Comparison of ENCODE assay signal across 10 mouse cellular contexts in the genomic region with DNA sequence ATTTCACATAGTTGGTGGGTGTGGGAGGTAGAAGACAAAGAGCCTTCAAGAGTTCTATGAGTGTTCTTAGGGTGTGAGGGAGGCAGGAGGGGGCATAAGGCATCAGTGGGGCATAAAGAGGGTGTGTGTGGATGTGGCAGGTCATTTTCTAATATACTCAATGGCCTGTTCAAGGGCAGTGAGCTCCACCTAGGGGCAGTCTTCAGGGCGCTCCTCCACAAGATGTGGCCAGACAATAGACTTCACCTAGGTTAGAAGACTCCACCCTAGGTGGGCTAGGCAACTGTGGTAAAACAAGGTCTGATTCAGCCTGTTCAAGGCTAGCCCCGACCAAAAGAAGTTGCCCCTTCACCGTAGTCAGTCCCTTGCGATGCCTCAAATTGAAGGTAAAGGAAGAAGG. TPM values are rescaled to one million over a fixed set of nuclear protein-coding genes. Genes with fewer than 3 reads are reported as not detected.
DNase-seq lines count a peak whose midpoint lies in the region; ATAC-seq and TF ChIP-seq lines count a peak whose summit lies in the region.
"Had no signal": no experiment of that assay in that cellular context is flagged by ENCODE, and none has a peak within 500 bp of the region (broad histone marks: within the 10 kb centered on the region; RNA-seq: fewer than 3 reads in every experiment).

No protein-coding gene starts in this region.

- no peak overlapping the region for H3K27ac ChIP-seq in liver, embryonic 12.5 days
- no peak overlapping the region for H3K27ac ChIP-seq in hindbrain, embryonic 15.5 days (replicated peaks)
- no peak overlapping the region for H3K27ac ChIP-seq in midbrain, embryonic 14.5 days (replicated peaks; ENCODE audit: low read depth, low read length)

- no peak for ATAC-seq in liver, embryonic 12.5 days
- ATAC-seq in hindbrain, embryonic 15.5 days (ENCODE audit: low FRiP score, low read depth) = no peak
- ATAC-seq in midbrain, embryonic 14.5 days (ENCODE audit: low FRiP score, low TSS enrichment) = no peak
- no peak for ATAC-seq in monocyte, adult 5-6 weeks (replicated peaks; ENCODE audit: insufficient number of reproducible peaks, low FRiP score, low TSS enrichment, poor library complexity, severe bottlenecking)

- DNase-seq in liver = peak; percentile 26
- peak; percentile 35 for DNase-seq in brain, embryonic 14.5 days (ENCODE audit: low read depth)
- DNase-seq in midbrain, embryonic 14.5 days = peak; percentile 26
- no peak for DNase-seq in ovary, adult 18-20 months (ENCODE audit: low spot score)
- DNase-seq in yolk sac, embryonic 10.5 days (ENCODE audit: low spot score) = no peak

- no peak overlapping the region; the same call in 1 of the 2 replicates for H3K4me2 ChIP-seq in liver, embryonic 12.5 days
- peak overlapping the region; percentile 88 for H3K4me2 ChIP-seq in hindbrain, embryonic 15.5 days
- H3K4me2 ChIP-seq in midbrain, embryonic 14.5 days (ENCODE audit: low read length) = no peak overlapping the region

- no peak overlapping the region for H3K9ac ChIP-seq in liver, embryonic 12.5 days
- no peak overlapping the region for H3K9ac ChIP-seq in hindbrain, embryonic 15.5 days
- no peak overlapping the region for H3K9ac ChIP-seq in midbrain, embryonic 14.5 days (replicated peaks; ENCODE audit: low read length)

- no peak for TF ChIP-seq POLR2A in brain, embryonic 14.5 days (IDR thresholded peaks at IDR 0.05; ENCODE audit: borderline replicate concordance, extremely low read depth, insufficient read depth, insufficient read length, poor library complexity, severe bottlenecking)

- H3K9me3 ChIP-seq in liver, embryonic 12.5 days (replicated peaks) = no peaks in the 10 kb centered on the region
- no peaks in the 10 kb centered on the region for H3K9me3 ChIP-seq in hindbrain, embryonic 15.5 days
- H3K9me3 ChIP-seq in midbrain, embryonic 14.5 days (ENCODE audit: control insufficient read depth, low read length) = no peaks in the 10 kb centered on the region
- H3K9me3 ChIP-seq: embryonic facial prominence, embryonic 12.5 days had no signal

- H3K4me1 ChIP-seq in liver, embryonic 12.5 days = peaks cover 33% of the 10 kb centered on the region
- H3K4me1 ChIP-seq in hindbrain, embryonic 15.5 days (replicated peaks) = peaks cover 23% of the 10 kb centered on the region
- H3K4me1 ChIP-seq in midbrain, embryonic 14.5 days (ENCODE audit: control insufficient read depth, insufficient read depth, low read length) = peaks cover 14% of the 10 kb centered on the region

- H3K36me3 ChIP-seq in liver, embryonic 12.5 days = peaks cover 21% of the 10 kb centered on the region
- H3K36me3 ChIP-seq in hindbrain, embryonic 15.5 days = peaks cover 9% of the 10 kb centered on the region; the same call in 1 of the 2 replicates
- H3K36me3 ChIP-seq in midbrain, embryonic 14.5 days (ENCODE audit: control insufficient read depth, insufficient read depth, low read length) = peaks cover 16% of the 10 kb centered on the region

- WGBS in liver, embryonic 12.5 days (ENCODE audit: insufficient replicate concordance) = 52% methylated on average over 4 of the region's 4 CpGs
- WGBS in hindbrain, embryonic 15.5 days = 57% methylated on average over 4 of the region's 4 CpGs
- WGBS in midbrain, embryonic 14.5 days = 66% methylated on average over 4 of the region's 4 CpGs

- TF ChIP-seq CTCF in brain, embryonic 14.5 days (IDR thresholded peaks at IDR 0.05; ENCODE audit: borderline replicate concordance, extremely low read depth, insufficient read depth, insufficient read length) = peak; percentile 25; the same call in 1 of the 2 replicates

- no peak overlapping the region for H3K4me3 ChIP-seq in liver, embryonic 12.5 days
- no peak overlapping the region for H3K4me3 ChIP-seq in hindbrain, embryonic 15.5 days
- H3K4me3 ChIP-seq in midbrain, embryonic 14.5 days (replicated peaks; ENCODE audit: low read depth, low read length) = no peak overlapping the region

- H3K27me3 ChIP-seq in liver, embryonic 12.5 days (replicated peaks) = no peaks in the 10 kb centered on the region; the same call in 1 of the 2 replicates
- H3K27me3 ChIP-seq in hindbrain, embryonic 15.5 days = no peaks in the 10 kb centered on the region
- H3K27me3 ChIP-seq in midbrain, embryonic 14.5 days (ENCODE audit: control insufficient read depth, insufficient read depth, low read length) = no peaks in the 10 kb centered on the region
- H3K27me3 ChIP-seq: embryonic facial prominence, embryonic 12.5 days had no signal

RNA-seq across cellular contexts. Expression of a gene that starts 1.3 kb away (rescaled TPM):
- polyA plus RNA-seq in liver, embryonic 12.5 days (2016; fragmentation: Nextera tagmentation; extraction: Ambion mirVana) = 34.2 and 36.6 TPM in 2 replicates
- polyA plus RNA-seq in brain, embryonic 14.5 days (2012; rRNA removed) = 75.1 and 103 TPM in 2 replicates
- 61.8 and 64.5 TPM in 2 replicates for polyA plus RNA-seq in hindbrain, embryonic 15.5 days (2015; fragmentation: Nextera tagmentation; extraction: Ambion mirVana)
- 59.5 and 62.1 TPM in 2 replicates for polyA plus RNA-seq in midbrain, embryonic 14.5 days (2014; fragmentation: Nextera tagmentation; extraction: Ambion mirVana)
- total RNA-seq in monocyte, adult 5-6 weeks (2017) = 9.9 to 29.7 TPM (median 10.0 TPM) in 3 replicates

RNA-seq across cellular contexts. Expression of a gene that starts 23.8 kb away (rescaled TPM):
- 31.4 and 34.8 TPM in 2 replicates for polyA plus RNA-seq in liver, embryonic 12.5 days (2016; fragmentation: Nextera tagmentation; extraction: Ambion mirVana)
- 309 and 395 TPM in 2 replicates for polyA plus RNA-seq in brain, embryonic 14.5 days (2012; rRNA removed)
- 134 and 136 TPM in 2 replicates for polyA plus RNA-seq in hindbrain, embryonic 15.5 days (2015; fragmentation: Nextera tagmentation; extraction: Ambion mirVana)
- polyA plus RNA-seq in midbrain, embryonic 14.5 days (2014; fragmentation: Nextera tagmentation; extraction: Ambion mirVana) = 117 and 121 TPM in 2 replicates
- 31.4 to 51.0 TPM (median 39.1 TPM) in 3 replicates for total RNA-seq in monocyte, adult 5-6 weeks (2017)

RNA-seq across cellular contexts. Expression of a gene that starts 28.8 kb away (rescaled TPM):
- 0.07 TPM in 1 of 2 replicates, not detected in the other for polyA plus RNA-seq in liver, embryonic 12.5 days (2016; fragmentation: Nextera tagmentation; extraction: Ambion mirVana)
- polyA plus RNA-seq in brain, embryonic 14.5 days (2012; rRNA removed) = 0.47 and 0.78 TPM in 2 replicates
- 0.79 and 0.85 TPM in 2 replicates for polyA plus RNA-seq in hindbrain, embryonic 15.5 days (2015; fragmentation: Nextera tagmentation; extraction: Ambion mirVana)
- 0.66 and 0.95 TPM in 2 replicates for polyA plus RNA-seq in midbrain, embryonic 14.5 days (2014; fragmentation: Nextera tagmentation; extraction: Ambion mirVana)
- 0.75 TPM in 1 of 3 replicates, not detected in the others for total RNA-seq in monocyte, adult 5-6 weeks (2017)
- polyA plus RNA-seq: embryonic facial prominence, embryonic 12.5 days; macrophage had no signal

RNA-seq across cellular contexts. Expression of a gene that starts 29.4 kb away (rescaled TPM):
- 0.08 TPM in 2 replicates for polyA plus RNA-seq in liver, embryonic 12.5 days (2016; fragmentation: Nextera tagmentation; extraction: Ambion mirVana)
- 1.4 and 1.8 TPM in 2 replicates for polyA plus RNA-seq in brain, embryonic 14.5 days (2012; rRNA removed)
- 2.1 and 3.3 TPM in 2 replicates for polyA plus RNA-seq in hindbrain, embryonic 15.5 days (2015; fragmentation: Nextera tagmentation; extraction: Ambion mirVana)
- 1.5 and 1.9 TPM in 2 replicates for polyA plus RNA-seq in midbrain, embryonic 14.5 days (2014; fragmentation: Nextera tagmentation; extraction: Ambion mirVana)
- not detected in 3 replicates for total RNA-seq in monocyte, adult 5-6 weeks (2017)

RNA-seq across cellular contexts. Expression of a gene that starts 42.9 kb away (rescaled TPM):
- polyA plus RNA-seq in liver, embryonic 12.5 days (2016; fragmentation: Nextera tagmentation; extraction: Ambion mirVana) = 0.83 and 0.98 TPM in 2 replicates
- polyA plus RNA-seq in brain, embryonic 14.5 days (2012; rRNA removed) = 16.6 and 17.4 TPM in 2 replicates
- polyA plus RNA-seq in hindbrain, embryonic 15.5 days (2015; fragmentation: Nextera tagmentation; extraction: Ambion mirVana) = 11.7 and 13.3 TPM in 2 replicates
- 4.4 and 4.7 TPM in 2 replicates for polyA plus RNA-seq in midbrain, embryonic 14.5 days (2014; fragmentation: Nextera tagmentation; extraction: Ambion mirVana)
- total RNA-seq in monocyte, adult 5-6 weeks (2017) = not detected in 3 replicates
- polyA plus RNA-seq: macrophage had no signal

Comparison
In these comparisons a context has a peak if more than half of its experiments do, and no peak if none do; other contexts are left out.
1. DNase-seq: peak in liver (single experiment), brain, embryonic 14.5 days (single experiment) and midbrain, embryonic 14.5 days (single experiment); none in ovary, adult 18-20 months (single experiment) and yolk sac, embryonic 10.5 days (single experiment).